Mouse (Mus musculus): ENCODE measurements around the gene Atp10b. TPM values are rescaled to one million over a fixed set of nuclear protein-coding genes. Genes with fewer than 3 reads are reported as not detected.

The Atp10b gene
- polyA plus RNA-seq, 1 experiment: 0.14 TPM

- no peak for TF ChIP-seq CTCF (IDR thresholded peaks at IDR 0.05; ENCODE audit: borderline replicate concordance, insufficient read depth, low read length)
- no peak for TF ChIP-seq POLR2A (IDR thresholded peaks at IDR 0.05; ENCODE audit: low read depth, low read length)
- Histone ChIP-seq H3K27ac (ENCODE audit: insufficient read depth, low read length) (no peak overlapping the region), H3K4me3 (ENCODE audit: insufficient read depth, low read length) (no peak overlapping the region), H3K4me1 (ENCODE audit: control insufficient read depth, insufficient read depth, low read length) (no peaks in the 10 kb centered on the region)
Measured at GRCm38 (mm10) chr11:43155417-43155816, 5.7 kb downstream of the Atp10b start.

GRCm38 (mm10) chr11:43158814-43159213 lies 9.1 kb downstream of the Atp10b start:
- no peak overlapping the region for H3K4me3 ChIP-seq (ENCODE audit: insufficient read depth, low read length)
- H3K4me1 ChIP-seq (ENCODE audit: control insufficient read depth, insufficient read depth, low read length): no peaks in the 10 kb centered on the region
- no peak for TF ChIP-seq CTCF (IDR thresholded peaks at IDR 0.05; ENCODE audit: borderline replicate concordance, insufficient read depth, low read length)
- TF ChIP-seq POLR2A (IDR thresholded peaks at IDR 0.05; ENCODE audit: low read depth, low read length): no peak
- no peak overlapping the region for H3K27ac ChIP-seq (ENCODE audit: insufficient read depth, low read length)

- TF ChIP-seq CTCF (IDR thresholded peaks at IDR 0.05; ENCODE audit: borderline replicate concordance, insufficient read depth, low read length) (no peak), POLR2A (IDR thresholded peaks at IDR 0.05; ENCODE audit: low read depth, low read length) (no peak)
- Histone ChIP-seq H3K4me1 (ENCODE audit: control insufficient read depth, insufficient read depth, low read length) (no peaks in the 10 kb centered on the region), H3K27ac (ENCODE audit: insufficient read depth, low read length) (no peak overlapping the region), H3K4me3 (ENCODE audit: insufficient read depth, low read length) (no peak overlapping the region)
Measured at GRCm38 (mm10) chr11:43160188-43160942, 10.7 kb downstream of the Atp10b start.

- no peak for TF ChIP-seq POLR2A (IDR thresholded peaks at IDR 0.05; ENCODE audit: low read depth, low read length)
- H3K4me3 ChIP-seq (ENCODE audit: insufficient read depth, low read length): no peak overlapping the region
- no peak overlapping the region for H3K27ac ChIP-seq (ENCODE audit: insufficient read depth, low read length)
- no peaks in the 10 kb centered on the region; the same call in 1 of the 2 replicates for H3K4me1 ChIP-seq (ENCODE audit: control insufficient read depth, insufficient read depth, low read length)
Measured at GRCm38 (mm10) chr11:43170601-43171000, 20.9 kb downstream of the Atp10b start.

GRCm38 (mm10) chr11:43174359-43175116 lies 24.9 kb downstream of the Atp10b start:
- TF ChIP-seq POLR2A (IDR thresholded peaks at IDR 0.05; ENCODE audit: low read depth, low read length): no peak
- H3K4me1 ChIP-seq (ENCODE audit: control insufficient read depth, insufficient read depth, low read length): no peaks in the 10 kb centered on the region; the same call in 1 of the 2 replicates
- H3K27ac ChIP-seq (ENCODE audit: insufficient read depth, low read length): no peak overlapping the region
- H3K4me3 ChIP-seq (ENCODE audit: insufficient read depth, low read length): no peak overlapping the region

GRCm38 (mm10) chr11:43182401-43182800 lies 32.7 kb downstream of the Atp10b start:
- Histone ChIP-seq H3K4me1 (ENCODE audit: control insufficient read depth, insufficient read depth, low read length) (peaks cover 5% of the 10 kb centered on the region), H3K27ac (ENCODE audit: insufficient read depth, low read length) (no peak overlapping the region), H3K4me3 (ENCODE audit: insufficient read depth, low read length) (no peak overlapping the region)
- no peak for TF ChIP-seq POLR2A (IDR thresholded peaks at IDR 0.05; ENCODE audit: low read depth, low read length)
- no peak for TF ChIP-seq CTCF (IDR thresholded peaks at IDR 0.05; ENCODE audit: borderline replicate concordance, insufficient read depth, low read length)

GRCm38 (mm10) chr11:43182816-43183215 lies 33.1 kb downstream of the Atp10b start:
- H3K4me3 ChIP-seq (ENCODE audit: insufficient read depth, low read length): no peak overlapping the region
- TF ChIP-seq CTCF (IDR thresholded peaks at IDR 0.05; ENCODE audit: borderline replicate concordance, insufficient read depth, low read length) (no peak), POLR2A (IDR thresholded peaks at IDR 0.05; ENCODE audit: low read depth, low read length) (no peak)
- peak overlapping the region; percentile 99 for H3K27ac ChIP-seq (ENCODE audit: insufficient read depth, low read length)
- peaks cover 5% of the 10 kb centered on the region for H3K4me1 ChIP-seq (ENCODE audit: control insufficient read depth, insufficient read depth, low read length)

- H3K4me3 ChIP-seq (ENCODE audit: insufficient read depth, low read length): no peak overlapping the region
- H3K4me1 ChIP-seq (ENCODE audit: control insufficient read depth, insufficient read depth, low read length): peaks cover 5% of the 10 kb centered on the region
- TF ChIP-seq CTCF (IDR thresholded peaks at IDR 0.05; ENCODE audit: borderline replicate concordance, insufficient read depth, low read length): no peak
- peak overlapping the region; percentile 99 for H3K27ac ChIP-seq (ENCODE audit: insufficient read depth, low read length)
Measured at GRCm38 (mm10) chr11:43183457-43183856, 33.8 kb downstream of the Atp10b start.

GRCm38 (mm10) chr11:43186291-43186690 lies 36.6 kb downstream of the Atp10b start:
- Histone ChIP-seq H3K4me1 (ENCODE audit: control insufficient read depth, insufficient read depth, low read length) (peaks cover 5% of the 10 kb centered on the region), H3K4me3 (ENCODE audit: insufficient read depth, low read length) (no peak overlapping the region), H3K27ac (ENCODE audit: insufficient read depth, low read length) (no peak overlapping the region)
- TF ChIP-seq CTCF (IDR thresholded peaks at IDR 0.05; ENCODE audit: borderline replicate concordance, insufficient read depth, low read length) (no peak), POLR2A (IDR thresholded peaks at IDR 0.05; ENCODE audit: low read depth, low read length) (no peak)
